Mouse (Mus musculus) gastrocnemius, adult 2 months (tissue): ENCODE data around the gene Cirbp. TPM values are rescaled to one million over a fixed set of nuclear protein-coding genes. Genes with fewer than 3 reads are reported as not detected.

Experiments
- DNase-seq: peaks from one replicate; pipeline ENCODE4 v3.0.0; 2022
- H3K27ac ChIP-seq: fragments of 200-600 bp; 2 replicates; pipeline ENCODE4 v1.8.1; 2022; ENCODE audit warnings: mild to moderate bottlenecking
- H3K4me3 ChIP-seq: fragments of 200-600 bp; 2 replicates; pipeline ENCODE4 v1.8.1; 2022; ENCODE audit warnings: mild to moderate bottlenecking, moderate library complexity
- CTCF ChIP-seq: fragments of 200-600 bp; IDR thresholded peaks from 2 replicates; pipeline ENCODE4 v1.8.1; 2022; ENCODE audit warnings: antibody characterized with exemption, mild to moderate bottlenecking, moderate library complexity
- intact Hi-C: fragments of 180-260 bp; cut with DNase I; formaldehyde crosslinking; loops from one replicate; pipeline ENCODE4 v1.15.1; 2025
- total RNA-seq, 2 experiments: library from RNA; stranded (reverse); gene quantifications; 2 replicates each; pipeline ENCODE4 v1.2.3; 2021

The Cirbp gene
- total RNA-seq, 2 experiments from 2014 or later: 22.1 to 30.7 TPM

GRCm38 (mm10) chr10:80147146-80147718 is 18.6 kb upstream of the Cirbp start:
- Histone ChIP-seq H3K4me3 (peak overlapping the region; percentile 89), H3K27ac (peak overlapping the region; percentile 100)
- TF ChIP-seq CTCF: no peak
- intact Hi-C loops: no loop called here
- peak; percentile 51 for DNase-seq

GRCm38 (mm10) chr10:80147719-80148601 is 17.8 kb upstream of the Cirbp start, which contains the start of gene Midn:
TSS of gene Midn (plus strand) at chr10:80148272.
- intact Hi-C loops: no loop called here

GRCm38 (mm10) chr10:80148610-80149290 is 17.0 kb upstream of the Cirbp start:
- intact Hi-C loops: no loop called here
- TF ChIP-seq CTCF: peak; percentile 79
- peak; percentile 97 for DNase-seq
- Histone ChIP-seq H3K4me3 (peak overlapping the region; percentile 89), H3K27ac (peak overlapping the region; percentile 100)

More at GRCm38 (mm10) chr10:80147719-80148601, 17.8 kb upstream of the Cirbp start, which contains the start of gene Midn:
- peak within 1 kb of the TSS; percentile 100 for H3K27ac ChIP-seq
- peak within 1 kb of the TSS; percentile 89 for H3K4me3 ChIP-seq
- TF ChIP-seq CTCF: peak; percentile 66
- DNase-seq: peak; percentile 93

DNA sequence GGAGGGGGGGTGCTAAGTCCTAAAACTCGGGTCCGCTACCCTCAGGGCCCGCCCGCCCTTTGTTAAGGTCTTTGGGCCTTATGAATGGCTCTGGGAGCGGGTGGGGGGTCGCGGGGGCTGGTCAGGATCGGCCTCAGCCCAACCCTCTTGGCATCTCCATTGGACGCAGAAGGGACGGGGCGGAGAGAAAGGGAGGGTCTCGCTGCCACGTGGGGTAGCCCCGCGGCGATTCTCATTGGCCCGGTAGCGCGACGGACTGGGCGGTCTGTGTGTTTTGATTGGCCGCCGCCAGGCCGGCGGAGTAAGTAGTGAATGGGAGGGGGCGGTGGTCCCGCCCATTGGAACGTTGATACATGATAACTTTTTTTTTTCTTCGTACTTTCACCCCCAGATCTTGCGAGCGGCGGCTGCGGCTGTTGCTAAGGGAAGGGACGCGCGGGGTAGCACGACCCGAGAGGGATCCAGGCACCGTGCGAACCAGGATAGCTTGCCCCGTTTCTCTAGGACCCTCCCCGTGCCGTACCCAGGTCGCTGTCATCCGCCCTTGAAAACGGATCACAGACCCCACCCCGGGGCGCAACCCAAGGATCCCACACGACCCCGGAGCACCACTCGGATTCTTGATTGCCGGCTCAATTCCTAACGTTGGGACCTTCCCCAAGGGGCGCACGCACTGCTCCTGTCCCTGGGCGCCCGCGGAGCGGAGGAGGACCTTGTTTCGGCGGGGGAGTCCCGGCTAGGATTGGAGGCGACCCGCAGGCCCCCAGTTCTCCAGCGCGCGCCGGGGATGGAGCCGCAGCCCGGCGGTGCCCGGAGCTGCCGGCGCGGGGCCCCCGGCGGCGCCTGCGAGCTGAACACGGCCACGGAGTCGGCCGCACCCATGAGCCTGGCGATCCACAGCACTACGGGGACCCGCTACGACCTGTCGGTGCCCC is 16.2 kb upstream of the Cirbp start:
- Histone ChIP-seq H3K4me3 (peak overlapping the region; percentile 89), H3K27ac (peak overlapping the region; percentile 100)
- no peak for TF ChIP-seq CTCF
- intact Hi-C loops: no loop called here
- peak; percentile 98 for DNase-seq

- H3K27ac ChIP-seq: peak overlapping the region; percentile 100
- peak; percentile 60 for DNase-seq
- no peak for TF ChIP-seq CTCF
- intact Hi-C loops: no loop called here
- H3K4me3 ChIP-seq: peak overlapping the region; percentile 89
Observed at GRCm38 (mm10) chr10:80150226-80151210, 15.3 kb upstream of the Cirbp start.

DNA sequence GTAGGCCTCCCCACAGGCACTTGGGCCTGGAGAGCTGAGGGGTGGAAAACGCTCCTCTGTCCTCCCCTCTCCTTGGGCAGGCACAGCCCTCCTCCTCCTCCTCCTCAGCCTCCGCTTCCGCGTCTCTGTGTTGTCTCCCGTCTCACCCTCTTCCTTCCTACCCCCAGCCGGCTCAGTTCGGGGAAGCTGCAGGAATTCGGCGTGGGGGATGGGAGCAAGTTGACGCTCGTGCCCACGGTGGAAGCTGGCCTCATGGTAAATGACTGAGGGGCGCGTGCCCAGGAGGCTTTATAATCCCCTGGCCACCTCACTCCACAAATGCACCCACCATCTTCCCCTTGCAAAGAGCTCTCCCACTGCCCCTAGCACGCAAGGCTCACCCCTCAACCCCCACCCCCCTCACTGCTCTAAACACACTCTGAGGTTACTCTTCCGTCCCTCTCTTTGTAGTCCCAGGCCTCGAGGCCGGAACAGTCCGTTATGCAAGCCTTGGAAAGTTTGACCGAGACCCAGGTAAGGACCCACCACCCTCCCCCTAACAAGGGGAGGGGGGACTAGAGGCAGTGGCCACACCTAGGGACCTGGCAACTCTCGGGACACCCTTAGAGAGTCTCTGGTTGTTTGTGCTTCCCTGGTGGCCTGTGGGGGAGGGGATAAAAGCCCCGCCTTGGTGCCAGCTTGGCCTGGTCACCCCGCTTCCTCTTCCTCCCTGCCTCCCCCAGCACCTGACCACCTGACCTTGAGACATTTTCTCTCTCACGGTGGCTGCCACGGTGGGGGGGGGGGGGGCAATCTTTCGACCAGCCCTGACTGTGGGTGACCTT is 14.4 kb upstream of the Cirbp start:
- TF ChIP-seq CTCF: no peak
- peak; percentile 66 for DNase-seq
- intact Hi-C loops: no loop called here
- Histone ChIP-seq H3K4me3 (peak overlapping the region; percentile 89), H3K27ac (peak overlapping the region; percentile 100)

- no peak for TF ChIP-seq CTCF
- Histone ChIP-seq H3K4me3 (peak overlapping the region; percentile 89), H3K27ac (peak overlapping the region; percentile 100)
- intact Hi-C loops: no loop called here
- DNase-seq: peak; percentile 52
Observed at GRCm38 (mm10) chr10:80152071-80152872, 13.5 kb upstream of the Cirbp start.

DNA sequence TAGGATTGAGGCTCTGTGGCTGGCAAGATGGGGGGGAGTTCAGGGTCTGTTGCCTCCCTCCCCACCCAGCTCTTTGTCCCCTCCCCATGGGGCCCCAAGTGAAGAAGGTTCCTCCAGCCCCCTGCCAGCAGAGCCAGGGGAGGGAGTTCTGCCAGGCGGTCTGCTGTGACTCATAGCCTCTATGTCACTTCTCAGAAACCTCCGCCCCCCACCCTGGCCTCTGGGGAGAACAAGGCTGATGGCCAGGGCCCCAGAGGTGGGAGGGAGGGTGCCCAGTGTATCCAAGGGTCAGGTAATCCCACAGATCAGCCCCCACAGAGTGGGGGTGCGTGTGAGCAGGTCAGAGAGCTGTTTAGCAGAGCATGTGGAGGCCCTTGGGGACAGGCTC is 12.9 kb upstream of the Cirbp start:
- Histone ChIP-seq H3K4me3 (peak overlapping the region; percentile 89), H3K27ac (peak overlapping the region; percentile 100)
- TF ChIP-seq CTCF: no peak
- intact Hi-C loops: no loop called here
- DNase-seq: peak; percentile 56

DNA sequence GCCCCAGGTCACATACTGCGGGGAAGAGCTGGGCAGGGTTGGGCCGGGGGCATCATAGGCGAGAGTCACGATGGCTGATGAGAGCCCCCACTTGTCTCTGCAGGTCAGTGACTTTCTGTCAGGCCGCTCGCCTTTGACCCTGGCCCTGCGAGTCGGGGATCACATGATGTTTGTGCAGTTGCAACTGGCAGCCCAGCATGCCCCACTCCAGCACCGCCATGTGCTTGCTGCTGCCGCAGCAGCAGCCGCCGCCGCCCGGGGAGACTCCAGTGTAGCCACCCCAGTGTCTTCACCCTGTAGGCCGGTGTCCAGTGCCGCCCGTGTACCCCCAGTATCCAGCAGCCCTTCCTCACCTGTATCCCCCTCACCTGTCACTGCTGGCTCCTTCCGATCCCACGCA is 12.1 kb upstream of the Cirbp start:
- DNase-seq: no peak
- no peak overlapping the region for H3K4me3 ChIP-seq
- peak overlapping the region; percentile 100; the same call in 1 of the 2 replicates for H3K27ac ChIP-seq

More for the DNA sequence above, 12.1 kb upstream of the Cirbp start:
- no peak for TF ChIP-seq CTCF
- intact Hi-C loops: no loop called here
